Mouse (Mus musculus) urinary bladder, adult 18-20 months (tissue): ENCODE measurements around the gene Cfap61.

Source experiments
- DNase-seq, 2 experiments: peaks; one replicate each; pipeline ENCODE4 v3.0.0; 2022; ENCODE audit warnings: low spot score in 2 of 2, mixed read lengths in 2 of 2

Gene Cfap61

GRCm38 (mm10) chr2:146009596-146010349 lies 75.2 kb downstream of the Cfap61 start:
- DNase-seq = no peak

DNA sequence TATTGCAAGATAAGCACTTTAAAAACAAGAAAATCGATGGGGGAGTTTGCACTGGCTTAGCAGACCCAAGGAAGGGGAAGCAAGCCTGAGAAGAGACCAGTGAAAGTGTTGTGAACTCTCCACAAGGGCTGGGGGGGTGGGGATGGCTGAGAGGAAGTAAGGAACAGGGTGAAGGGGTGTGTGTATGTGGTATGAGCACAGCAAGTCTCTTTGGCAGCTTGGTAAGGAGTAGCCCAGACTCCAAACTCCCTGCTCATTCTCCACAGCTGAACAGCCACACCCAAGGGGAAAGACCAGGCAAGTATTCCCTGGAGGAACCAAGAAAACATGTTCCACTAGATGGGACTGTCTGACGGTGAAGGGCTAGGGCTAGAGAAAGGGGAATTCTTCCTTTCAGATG lies 76.2 kb downstream of the Cfap61 start:
- DNase-seq = no peak

- no peak for DNase-seq
Observed at GRCm38 (mm10) chr2:146015341-146016186, 81.0 kb downstream of the Cfap61 start.

DNA sequence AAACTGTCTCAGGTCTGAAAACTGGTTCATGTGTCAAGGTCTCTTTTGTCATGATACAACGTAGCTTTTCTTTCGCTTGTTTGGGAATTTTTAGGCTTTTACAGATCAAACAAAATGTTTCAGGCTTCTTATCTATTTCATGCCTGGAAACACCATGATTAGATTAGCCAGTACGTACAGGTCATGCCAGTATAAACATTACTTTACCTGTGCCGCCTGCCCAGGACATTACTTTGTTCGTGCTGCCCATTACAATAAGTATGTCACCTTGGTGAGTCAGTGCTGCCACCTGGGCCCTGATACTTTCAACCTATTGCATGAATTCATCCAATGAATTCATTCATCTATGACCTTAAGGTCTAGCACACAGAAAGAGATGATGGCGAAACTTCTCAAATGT lies 88.3 kb downstream of the Cfap61 start:
- no peak for DNase-seq

- DNase-seq = no peak
Observed at GRCm38 (mm10) chr2:146043640-146044039, 109.1 kb downstream of the Cfap61 start.

DNA sequence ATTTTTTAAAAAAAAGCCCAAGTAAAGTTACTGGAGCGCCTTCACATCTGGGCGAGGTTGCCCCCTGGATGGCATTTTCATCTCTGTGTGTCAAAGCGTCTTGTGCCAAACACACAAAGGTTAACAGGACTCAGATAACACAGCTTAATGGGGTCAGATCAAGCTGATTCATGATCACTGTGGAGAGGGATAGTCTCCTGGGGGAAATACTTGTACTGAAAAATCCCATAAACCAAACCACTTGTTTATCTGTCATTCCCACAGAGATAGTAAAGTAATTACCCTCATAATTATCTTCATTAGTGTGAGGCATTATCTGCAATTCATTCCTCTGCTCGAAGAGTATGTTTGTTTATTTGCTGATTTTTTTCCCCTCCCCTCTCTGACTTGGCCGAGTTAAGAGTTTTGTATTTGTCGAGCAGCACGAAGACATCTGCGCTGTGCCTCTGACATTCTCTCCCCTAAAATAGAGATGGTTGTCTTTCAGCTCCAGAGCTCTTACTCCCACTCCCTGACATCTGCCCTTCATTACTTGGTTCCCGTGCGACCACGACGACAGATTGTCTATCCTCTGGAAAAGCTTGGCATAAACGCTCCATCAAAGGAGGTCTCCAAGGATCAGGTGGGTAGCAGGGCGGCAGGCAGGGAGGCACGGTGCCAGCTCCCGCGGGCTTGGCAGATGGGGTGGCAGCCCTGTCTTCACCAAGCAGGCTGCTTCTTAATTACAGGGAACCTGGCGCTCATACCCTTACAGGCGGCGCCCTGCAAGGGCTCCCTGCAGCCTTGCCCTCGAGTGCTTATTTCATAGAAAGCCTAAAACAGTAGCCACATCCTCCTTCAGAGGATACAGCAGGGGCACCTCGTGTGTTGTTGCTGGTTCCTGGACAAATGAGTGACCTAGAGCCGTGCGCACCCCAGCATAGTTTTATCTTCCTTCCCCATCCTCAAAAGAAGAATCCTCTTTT lies 110.6 kb downstream of the Cfap61 start:
- DNase-seq = no peak

- DNase-seq = no peak
Observed at GRCm38 (mm10) chr2:146047691-146048090, 113.1 kb downstream of the Cfap61 start.

- no peak for DNase-seq
Observed at GRCm38 (mm10) chr2:146048221-146048829, 113.7 kb downstream of the Cfap61 start.

DNA sequence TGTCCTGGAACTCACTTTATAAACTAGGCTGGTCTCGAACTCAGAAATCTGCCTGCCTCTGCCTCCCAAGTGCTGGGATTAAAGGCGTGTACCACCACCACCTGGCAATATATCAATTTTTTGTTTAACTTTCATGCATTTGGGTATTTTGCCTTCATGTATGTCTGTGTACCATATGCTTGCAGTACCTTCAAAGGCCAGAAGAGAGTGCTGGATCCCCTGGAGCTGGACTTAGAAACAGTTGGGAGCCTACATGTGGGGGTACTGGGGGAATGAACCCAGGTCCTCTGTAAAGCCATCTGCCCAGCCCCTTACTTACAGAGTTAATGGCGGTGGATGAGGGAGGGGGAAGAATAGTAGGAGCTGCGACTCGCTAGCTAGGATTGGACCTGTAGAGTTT lies 114.8 kb downstream of the Cfap61 start:
- no peak for DNase-seq

GRCm38 (mm10) chr2:146050069-146050468 lies 115.5 kb downstream of the Cfap61 start:
- no peak for DNase-seq

DNA sequence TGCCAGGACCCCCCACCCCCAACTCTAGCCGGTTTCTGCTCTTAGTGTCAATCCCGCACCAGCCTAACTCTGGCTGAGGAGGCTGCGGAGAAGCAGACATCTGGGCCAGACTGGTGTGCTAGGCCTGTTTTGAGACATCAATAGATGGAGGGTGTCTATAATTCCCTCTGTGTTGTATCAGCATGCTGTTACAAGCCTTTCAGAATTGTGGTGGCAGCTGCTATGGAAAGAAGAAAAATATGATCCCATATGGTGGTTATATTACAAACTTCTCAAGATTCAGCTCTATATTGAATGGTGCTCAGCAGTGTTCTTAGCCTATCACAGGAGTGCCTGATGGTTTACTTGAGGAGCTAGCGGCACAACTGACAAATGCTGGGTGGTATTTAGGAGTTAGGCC lies 116.8 kb downstream of the Cfap61 start:
- DNase-seq = no peak

- no peak for DNase-seq
Observed at GRCm38 (mm10) chr2:146057123-146057522, 122.5 kb downstream of the Cfap61 start.

DNA sequence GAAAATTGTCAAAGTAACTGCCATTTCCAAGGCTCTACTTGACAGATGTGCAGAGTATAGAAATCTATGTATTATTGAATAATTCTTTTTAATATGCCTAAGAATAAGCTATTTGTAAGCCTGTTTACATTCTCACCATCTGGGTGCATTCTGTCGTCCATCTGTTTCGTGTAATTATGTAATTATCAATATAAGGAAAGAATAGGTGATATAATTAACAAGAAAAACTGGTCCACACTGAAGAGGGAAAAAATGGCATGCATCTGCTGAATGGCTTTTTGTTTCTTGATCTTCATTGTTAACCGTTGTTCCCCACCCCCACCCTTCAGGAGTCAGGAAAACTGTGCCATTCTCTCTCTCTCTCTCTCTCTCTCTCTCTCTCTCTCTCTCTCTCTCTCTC lies 124.2 kb downstream of the Cfap61 start:
- DNase-seq = no peak

- no peak for DNase-seq
Observed at GRCm38 (mm10) chr2:146061421-146062300, 127.1 kb downstream of the Cfap61 start.

DNA sequence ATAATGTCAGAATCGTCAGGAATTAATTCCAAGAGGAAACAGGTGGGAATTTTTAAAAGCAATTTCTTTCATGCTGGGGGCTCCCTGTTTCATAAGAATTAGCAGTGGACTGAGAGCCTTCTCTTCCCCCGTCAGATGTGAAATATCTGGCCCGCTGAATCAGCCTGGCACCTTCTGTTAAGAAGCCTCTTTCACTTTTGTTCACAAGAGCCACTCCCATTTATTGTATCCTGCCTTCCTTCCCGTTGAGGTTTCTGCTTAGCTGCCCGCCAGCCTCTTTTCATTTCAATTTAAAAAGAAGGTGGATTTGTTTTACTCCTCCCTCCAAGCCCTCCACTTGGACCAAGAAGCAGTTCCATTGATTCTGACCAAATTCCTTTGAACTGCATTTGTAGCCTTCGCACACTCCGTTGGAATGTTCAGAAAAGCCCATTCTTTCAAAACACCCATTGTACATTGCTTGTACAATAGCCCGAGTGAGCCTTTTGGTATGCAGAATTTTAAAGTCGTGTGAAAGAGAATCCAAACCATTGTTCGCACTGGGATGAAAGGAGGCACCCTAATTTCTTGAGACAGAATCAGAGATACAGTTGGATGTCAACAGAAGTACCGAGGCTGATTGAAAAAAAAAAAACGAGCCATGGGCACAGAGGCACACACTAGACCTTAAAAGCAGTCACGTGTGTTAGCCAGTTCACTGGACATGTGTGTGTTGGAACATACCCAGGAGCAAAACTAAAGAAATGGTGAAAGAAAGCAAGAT lies 127.9 kb downstream of the Cfap61 start:
- no peak for DNase-seq

- no peak for DNase-seq
Observed at GRCm38 (mm10) chr2:146063093-146064074, 128.8 kb downstream of the Cfap61 start.

DNA sequence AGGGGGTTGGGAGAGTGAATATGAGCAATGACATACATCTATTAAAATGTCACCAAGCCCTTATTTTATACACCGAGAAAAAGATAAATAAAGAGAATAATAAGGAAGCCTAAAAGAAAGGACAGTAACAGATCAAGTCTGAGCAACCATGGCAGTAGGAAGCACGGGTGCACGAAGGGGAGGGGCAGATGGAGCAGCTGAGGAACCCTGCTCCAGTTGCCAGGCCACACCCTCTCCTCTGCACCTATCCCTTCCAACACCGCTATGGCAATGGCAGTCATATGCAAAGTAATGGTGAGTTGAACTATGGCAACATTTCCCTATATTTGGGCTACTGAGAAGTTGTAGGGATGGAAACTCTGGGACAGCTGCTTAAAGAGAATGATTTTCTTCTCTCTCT lies 132.8 kb downstream of the Cfap61 start:
- no peak for DNase-seq

DNA sequence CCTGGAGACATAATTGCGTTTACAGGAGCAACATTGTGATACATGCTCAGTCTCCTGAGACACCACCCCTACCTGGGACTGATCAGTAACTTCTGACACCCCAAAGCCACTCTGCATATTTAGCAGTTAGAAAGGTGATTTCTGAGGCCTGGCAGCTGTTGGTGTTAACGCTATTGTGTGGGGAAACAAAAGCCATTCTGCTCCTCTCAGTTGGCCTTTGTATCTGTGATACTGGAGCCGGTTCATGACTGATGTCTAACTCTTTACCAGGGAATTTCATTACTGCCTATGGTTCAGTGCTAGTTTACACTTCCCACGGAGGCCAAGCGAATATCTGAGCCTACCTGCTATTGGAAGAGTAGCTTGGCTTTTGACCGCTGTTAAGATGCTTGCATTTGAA lies 138.7 kb downstream of the Cfap61 start:
- no peak for DNase-seq
